Mouse (Mus musculus): ENCODE data around the gene Fgfr2.

Gene Fgfr2

DNA sequence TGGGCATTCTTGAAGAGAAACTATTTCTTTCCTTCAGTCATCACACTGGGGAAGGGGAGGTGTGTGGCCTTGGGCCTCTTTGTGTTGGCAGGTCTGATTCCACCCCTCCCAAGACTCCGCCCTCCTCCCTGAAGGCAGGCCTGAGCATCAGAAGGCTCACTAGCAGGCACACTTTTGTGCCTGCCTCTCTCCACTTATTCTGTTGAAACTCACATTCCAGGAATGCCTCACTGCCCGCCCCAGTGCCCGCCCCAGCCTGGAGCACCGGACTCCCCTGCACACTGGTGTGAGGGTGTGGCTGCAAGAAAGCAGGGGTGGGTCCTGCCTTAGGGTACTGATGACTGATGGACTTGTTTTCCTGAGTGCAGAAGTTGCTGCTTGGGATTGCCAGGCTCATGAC lies 2140.8 kb downstream of the Fgfr2 start:
- no peak for DNase-seq

DNA sequence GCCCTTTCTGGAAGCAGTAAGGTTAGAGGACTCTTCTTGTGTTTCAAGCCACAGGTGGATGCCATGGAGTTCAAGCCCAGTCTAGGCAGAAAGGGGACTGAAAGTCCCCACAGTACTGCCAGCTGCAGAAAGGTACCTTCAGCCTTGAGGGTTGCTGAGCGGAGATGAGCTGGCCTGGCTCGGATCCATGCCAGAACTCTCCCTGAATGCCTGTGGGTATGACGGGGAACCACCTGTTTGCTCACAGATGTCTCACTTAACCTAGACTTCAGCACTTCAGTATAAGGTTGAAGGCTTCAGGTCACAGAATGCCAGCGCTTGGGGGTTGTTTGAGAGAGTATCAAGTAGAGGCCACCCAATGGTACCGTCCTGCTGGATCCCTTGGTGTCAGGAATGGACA lies 2143.0 kb downstream of the Fgfr2 start:
- no peak for DNase-seq

DNA sequence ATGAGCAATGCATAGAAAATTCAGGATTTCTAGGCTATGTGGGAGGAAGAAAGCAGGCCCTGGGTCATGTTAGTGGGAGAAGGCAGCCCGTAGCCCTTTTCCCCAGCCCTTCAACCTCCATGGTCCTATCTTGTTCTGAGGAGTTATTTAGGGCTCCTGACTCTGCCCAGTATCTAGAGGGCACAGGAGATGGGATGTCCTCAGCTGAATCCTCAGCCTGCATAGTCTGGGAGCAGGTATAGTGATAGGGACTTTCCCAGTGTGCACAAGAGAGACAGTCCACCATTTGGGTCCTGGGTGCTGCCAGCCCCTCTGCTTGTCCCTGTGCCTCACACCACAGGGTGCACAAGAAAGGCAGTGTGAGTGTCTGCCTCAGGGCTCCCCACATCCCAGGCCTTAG lies 2144.6 kb downstream of the Fgfr2 start:
- no peak for DNase-seq

DNA sequence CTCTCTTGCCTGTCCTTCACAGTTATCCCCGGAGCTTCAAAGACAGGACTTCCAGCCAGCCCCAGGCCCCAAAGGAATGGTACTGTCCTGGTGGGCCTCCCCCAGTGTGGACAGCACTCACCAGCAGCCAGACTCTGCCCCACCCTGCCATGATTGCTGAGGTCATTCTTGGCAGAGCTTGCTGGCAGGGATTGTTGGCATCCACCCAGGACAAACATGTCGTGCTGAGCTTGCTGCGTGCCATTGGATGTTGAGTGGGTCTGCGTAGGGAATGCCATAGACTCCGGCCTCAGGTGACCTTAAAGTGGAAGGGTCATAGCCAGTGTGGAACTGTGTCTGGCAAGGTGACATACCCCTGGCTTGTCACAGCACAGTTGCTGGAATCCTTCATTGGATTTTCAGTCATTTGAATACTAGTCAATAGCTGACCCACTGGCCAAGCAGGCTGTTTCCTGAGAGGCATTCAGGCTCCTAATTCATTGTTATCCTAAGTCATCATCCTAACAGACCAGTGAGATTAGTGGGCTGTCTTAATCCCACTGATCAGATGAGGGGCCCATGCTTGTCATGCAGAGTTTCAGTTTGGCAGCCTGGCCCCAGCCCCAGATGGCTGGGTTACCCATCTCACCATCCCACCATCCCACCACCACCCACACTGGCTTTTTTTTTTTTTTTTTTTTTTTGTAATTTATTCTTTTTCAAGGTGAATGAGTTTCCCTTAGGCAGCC lies 2145.2 kb downstream of the Fgfr2 start:
- peak; percentile 80 for DNase-seq

DNA sequence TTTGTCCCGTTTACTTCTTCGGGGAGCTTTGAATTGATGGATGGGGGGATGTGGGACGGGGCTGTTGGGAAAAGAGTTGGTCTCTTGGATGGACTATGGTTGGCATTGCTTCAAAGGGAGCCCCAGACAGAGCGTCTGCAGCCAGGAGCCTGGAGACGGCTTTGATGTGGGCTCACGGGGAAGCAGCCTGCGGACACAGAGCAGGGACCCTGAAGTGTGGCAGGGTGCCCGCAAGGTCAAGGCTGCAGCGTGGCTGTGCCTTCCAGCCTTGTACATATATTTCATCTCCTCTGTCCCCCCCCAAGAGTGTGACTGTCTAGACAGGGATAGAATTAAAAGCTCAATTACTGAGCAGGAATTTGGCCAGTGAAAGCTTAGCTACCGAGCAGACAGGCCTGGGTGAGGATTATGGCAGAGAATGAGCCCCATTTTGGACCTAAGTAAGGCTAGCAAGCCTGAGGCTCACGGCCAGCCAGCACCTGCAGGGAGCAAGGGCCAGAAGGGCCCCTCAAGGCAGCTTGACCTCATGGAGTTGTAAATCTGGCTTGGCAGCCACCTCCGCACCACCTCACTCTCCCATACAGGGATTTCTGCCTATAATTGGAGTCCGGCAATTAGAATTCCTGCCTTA lies 2146.7 kb downstream of the Fgfr2 start:
- no peak for DNase-seq

DNA sequence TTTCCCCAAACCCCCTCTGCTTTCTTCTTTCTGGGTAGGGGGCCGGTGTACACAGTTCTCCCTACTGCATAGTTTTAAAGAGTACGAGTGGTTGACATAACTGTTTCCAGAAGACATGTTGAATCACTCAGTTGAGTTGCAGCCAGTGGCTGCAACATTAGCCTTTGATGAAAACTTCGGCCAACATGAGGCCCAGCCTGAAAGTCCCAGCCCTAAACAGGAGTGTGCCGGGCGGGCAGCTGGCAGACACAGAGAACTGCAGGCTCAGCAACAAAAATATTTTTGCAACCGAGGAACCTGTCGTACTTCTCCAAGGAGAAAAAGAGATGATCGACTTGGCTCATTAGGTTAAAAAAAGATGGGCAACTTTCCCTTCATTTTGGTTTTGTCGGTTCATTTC lies 2150.4 kb downstream of the Fgfr2 start:
- DNase-seq = no peak

DNA sequence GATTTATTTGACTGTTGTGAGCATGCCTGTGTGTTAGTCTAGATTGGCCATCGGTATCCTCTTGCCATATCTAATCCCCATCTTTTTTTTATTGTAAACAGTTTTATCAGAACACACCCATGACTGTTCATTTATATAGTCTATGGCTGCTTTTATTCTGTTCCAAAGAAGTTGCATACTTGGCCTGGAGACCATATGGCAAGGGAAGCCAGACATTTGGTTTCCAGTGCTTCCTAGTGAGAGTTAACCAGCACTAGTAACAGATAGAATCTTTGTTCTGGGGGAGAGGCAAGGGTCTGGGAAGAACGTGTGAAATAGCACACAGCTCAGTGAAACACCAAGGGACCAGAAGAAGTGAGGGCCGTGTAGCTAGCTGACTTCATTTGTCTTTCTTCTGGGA lies 2153.6 kb downstream of the Fgfr2 start:
- DNase-seq = no peak

DNA sequence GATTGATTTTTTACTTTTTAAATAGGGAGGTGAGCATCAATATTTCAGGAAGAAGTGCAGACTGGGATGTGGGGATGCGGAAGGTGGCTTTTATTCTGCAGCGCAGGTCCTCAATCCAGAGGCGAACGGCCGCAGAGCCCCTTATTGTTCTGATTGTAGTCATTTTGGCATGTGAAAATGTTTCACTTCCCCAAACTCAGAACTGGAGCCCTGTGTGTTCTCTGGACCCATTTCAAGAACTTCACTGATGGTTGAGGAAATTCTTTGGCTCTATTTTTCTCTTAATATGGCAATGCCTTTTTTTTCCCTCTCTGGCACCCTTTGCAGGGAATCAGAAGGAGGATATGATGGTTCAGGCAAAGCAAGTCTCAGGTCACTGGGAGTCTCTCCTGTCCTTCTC lies 2154.1 kb downstream of the Fgfr2 start:
- DNase-seq = no peak

DNA sequence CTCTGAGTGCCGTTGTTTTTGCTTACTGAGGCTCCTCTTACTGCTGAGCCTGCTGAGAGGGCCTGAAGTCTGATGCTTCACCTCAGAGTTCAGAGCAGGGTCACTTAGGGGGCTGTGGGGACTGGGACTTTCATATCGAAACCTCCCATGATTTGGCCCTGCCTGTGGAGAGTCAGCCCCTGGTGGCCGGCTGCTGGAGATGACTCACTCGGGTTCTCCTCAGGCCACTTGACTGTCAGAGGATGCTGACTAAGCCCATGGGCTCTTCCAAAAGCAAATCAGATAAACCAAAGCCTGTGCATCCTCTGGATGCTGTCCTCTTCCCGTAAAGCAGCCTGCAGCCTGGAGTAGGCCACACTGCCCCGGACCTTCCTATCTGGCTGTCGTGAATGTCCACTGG lies 2154.6 kb downstream of the Fgfr2 start:
- no peak for DNase-seq

DNA sequence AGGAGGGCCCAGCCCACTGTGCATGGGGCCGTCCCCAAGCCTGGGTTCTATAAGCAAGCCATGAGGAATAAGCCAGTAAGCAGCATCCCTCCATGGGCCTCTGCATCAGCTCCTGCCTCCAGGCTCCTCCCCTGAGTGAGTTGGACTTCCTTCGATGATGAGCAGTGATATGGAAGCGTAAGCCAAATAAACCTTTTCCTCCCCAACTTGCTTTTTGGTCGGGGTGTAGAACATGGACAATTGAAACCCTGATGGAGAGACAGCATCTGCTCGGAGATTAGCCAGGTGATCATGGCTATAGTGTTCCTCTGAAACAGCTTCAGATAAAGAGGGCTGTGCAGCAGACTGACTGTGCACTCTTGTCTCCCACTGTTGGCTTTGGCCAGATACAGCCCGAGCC lies 2155.2 kb downstream of the Fgfr2 start:
- no peak for DNase-seq

DNA sequence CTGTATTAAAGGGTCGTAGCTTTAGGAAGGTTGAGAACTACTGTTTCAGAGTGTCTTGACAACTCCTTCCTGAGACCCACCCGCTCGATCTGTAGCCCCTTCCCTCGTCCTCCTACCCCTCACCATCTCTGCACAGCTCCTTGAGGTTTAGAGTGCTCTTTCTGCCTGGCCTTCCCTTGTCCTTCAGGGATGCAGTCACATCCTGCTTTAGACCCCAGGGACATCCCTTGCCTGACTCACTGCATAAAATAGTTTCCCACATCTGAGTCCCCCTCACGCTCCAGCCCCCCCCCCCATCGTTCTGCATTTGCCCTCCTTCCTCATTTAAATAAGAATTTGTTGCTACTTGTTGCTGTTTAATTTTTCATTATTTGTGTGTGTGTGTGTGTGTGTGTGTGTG lies 2156.3 kb downstream of the Fgfr2 start:
- no peak for DNase-seq

DNA sequence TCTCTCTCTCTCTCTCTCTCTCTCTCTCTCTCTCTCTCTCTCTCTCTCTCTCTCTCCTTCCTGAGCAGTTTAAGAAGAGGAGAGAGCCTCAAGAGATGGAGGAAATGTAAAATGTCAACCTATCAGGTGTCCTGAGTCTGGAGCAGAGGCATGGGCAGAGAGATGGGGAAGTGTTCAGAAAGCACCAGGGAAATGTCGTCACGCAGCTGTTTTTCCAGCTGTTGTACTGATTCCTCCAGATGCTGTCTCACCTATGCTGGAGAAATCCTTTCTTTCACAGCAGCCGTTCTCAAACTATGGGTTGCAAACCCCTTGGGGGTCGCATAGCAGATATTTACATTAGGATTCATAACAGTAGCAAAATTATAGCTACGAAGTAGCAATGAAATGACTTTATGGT lies 2156.7 kb downstream of the Fgfr2 start:
- DNase-seq = no peak

DNA sequence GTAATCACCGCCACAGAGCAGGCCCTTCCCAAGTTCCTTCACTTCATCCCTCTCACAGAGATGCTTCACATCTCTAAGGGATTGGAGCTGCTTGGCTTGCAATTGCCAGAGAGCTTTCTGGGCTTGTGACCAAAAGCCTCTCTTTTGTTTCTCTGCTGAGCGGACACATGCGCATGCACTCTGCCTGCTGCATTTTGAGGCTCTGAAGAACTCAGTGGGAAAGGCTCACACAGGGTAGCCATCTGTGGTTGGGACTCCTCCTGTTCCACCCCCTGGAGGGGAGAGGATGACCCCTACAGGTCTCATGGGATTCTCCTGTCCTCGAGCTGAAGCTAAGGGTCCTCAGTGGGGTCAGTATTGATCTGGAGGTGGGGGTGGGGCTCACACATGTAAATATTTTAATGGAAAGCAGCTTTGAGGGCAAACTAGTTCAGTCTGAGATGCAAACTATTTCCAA lies 2157.2 kb downstream of the Fgfr2 start:
- DNase-seq = no peak

DNA sequence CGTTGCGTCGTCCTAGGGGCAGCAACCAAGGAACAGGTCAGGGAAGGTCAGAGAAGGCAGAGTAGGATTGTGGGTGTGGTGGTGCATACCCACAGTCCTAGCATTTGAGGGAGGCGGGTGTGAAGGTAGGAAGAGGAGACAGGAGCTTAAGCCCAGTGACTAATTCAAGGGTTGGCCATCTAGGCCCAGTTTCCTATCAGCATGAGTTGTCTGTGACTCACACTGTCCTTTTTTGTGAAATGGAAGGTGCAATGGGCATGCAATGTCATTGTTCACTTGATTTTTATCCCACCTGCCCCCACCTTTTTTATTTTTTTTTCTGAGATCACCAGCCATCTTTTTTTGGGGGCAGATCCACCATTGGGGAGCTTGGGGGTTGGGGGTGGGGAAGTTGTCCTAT lies 2157.8 kb downstream of the Fgfr2 start:
- DNase-seq = no peak

DNA sequence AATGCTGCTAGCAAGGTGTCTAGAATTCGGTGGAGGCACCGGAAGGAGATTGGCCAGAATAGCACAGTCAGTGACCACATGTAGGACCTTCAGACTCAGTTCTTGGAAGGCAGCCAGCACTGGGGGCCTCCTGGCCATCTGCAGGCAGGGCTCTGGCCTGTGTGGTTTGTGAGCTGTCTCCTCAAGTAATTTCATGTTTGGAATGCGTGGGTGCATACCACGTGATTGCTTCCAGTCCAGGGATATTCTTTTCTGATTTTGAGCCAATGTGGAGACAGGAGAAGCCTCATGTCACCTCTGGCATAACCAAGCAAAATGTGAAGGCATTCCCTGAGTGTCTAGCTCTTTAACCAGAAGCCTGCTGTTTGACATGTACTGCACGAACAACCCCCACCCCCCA lies 2158.5 kb downstream of the Fgfr2 start:
- DNase-seq = peak; percentile 54

DNA sequence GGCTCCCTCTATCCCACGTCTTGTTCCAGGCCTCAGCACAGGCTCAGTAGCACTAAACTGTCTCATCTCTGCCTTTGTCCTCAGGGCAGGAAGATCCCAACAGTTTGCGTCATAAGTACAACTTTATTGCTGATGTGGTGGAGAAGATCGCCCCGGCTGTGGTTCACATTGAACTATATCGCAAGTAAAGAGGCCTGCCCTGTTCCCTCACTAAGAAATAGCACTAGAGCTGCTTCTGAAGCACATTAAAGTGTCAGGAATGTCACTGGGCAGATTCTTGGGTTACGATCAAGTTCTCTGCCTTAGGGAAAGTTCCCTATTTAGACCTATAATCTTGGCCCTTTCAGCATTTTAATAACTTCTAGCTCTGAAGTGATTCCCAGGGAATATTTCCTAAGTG lies 2161.7 kb downstream of the Fgfr2 start:
- no peak for DNase-seq

DNA sequence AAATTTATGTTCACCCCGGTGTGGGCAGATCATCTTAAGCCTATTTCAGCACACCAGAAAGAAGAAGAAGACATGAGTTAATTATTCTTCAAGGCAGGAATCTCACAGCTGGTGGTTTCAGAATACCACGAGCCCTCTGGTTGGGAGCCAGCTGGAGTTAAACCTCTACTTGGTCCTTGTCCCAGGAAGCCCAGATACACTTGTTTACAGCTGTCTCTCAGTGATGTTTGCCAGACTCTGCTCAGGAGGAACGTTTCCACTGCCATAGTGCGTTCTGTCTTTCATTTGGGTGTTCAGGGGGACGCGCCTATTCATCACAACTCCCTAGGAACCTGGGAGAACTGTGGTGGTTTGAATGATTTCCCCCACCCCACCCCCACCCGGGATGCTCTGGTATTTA lies 2163.3 kb downstream of the Fgfr2 start:
- DNase-seq = no peak

DNA sequence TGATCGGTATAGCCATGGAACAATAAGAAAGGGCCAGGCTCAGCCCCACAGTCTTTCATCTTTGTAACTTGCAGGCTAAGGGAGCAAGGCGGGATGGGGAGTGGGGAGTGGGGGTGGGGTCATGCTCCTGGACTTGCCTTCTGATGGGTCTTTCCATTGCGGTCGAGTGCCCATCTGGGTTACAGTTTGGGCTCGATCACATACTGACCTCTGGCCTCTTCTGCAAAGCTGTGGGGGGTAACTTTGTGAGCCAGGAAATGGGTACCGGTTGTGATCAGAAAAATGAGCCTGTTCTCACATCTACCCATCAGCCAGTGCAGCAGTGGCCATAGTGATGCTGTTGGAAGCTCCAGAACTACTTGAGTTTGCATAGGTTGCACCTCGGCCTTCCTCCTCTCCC lies 2164.6 kb downstream of the Fgfr2 start:
- no peak for DNase-seq

DNA sequence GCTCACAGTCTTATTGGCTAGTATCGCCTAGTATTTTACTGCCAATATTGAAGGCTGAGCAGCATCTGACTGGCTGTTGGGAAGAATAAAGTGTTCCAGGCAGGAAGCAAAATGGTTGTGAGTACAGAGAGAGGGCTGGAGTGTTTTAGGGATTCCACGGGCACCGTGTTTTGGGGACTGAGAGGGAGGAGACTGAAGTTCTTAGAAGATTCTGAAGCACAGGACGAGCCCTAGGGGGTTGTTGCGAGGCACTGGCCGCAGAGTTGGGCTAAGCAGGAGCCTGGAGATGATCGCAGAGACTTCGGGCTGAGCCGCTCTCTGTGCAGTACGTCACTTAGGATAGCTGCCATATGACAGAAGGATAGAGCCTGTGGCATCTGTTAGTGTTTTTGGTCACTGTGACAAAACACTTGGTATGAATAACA lies 2169.0 kb downstream of the Fgfr2 start:
- peak; percentile 47 for DNase-seq

DNA sequence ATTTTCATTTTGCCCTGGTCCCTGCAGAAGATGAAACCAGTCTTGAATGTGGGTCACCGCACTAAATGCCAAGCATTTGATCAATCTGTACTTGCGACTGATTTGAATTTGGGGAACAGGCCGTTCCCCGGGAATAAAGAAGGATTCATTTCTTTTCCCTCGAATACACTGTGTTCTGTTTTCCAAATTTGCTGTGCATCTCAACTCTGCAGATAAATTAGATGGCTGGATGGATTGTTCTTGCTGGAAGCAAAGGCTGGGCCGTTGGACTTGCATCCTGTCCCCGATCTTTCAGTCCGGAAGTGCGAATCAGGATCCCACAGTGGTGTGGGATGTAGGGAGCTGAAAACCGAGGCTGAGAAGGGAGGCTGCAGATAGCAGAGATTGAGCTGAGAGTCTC lies 2169.8 kb downstream of the Fgfr2 start:
- DNase-seq = no peak

DNA sequence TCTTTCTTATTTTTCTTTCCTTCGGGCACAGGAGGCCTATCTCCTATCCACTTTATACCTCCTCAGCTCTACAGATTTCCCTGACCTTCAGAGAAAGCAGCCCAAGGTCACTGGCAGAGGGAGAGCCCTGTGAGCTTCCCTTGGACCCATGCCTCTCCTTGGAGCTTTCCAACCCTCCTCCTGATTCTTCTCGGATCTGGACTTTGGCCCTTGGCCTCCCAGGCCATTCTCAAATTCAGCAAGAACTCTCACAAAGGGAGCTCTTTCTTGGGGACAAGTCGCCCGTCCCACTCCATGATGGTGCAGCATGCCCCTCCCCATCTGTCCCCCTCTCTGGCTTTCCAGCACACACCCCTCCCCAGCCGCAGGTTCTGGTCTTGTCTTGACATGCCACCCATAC lies 2172.1 kb downstream of the Fgfr2 start:
- DNase-seq = no peak

DNA sequence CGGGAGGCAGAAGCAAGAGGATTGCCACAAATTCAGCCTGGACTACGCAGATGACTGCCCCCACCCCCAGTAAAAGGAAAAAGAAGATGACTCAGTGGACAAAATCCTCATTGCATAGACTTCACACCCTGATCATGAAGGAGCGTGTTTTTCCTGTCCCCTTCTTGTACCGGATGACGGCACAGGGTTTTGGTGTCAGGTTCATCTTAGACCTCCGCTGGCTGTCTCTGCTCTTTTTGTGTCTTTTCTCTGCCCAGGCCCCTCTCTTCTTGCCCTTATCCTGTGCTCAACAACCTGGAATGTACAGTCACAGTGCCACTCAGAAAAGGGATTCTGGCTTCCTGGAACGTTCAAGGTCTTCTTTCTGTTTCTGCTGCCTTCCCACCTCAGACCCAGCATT lies 2172.7 kb downstream of the Fgfr2 start:
- DNase-seq = no peak

DNA sequence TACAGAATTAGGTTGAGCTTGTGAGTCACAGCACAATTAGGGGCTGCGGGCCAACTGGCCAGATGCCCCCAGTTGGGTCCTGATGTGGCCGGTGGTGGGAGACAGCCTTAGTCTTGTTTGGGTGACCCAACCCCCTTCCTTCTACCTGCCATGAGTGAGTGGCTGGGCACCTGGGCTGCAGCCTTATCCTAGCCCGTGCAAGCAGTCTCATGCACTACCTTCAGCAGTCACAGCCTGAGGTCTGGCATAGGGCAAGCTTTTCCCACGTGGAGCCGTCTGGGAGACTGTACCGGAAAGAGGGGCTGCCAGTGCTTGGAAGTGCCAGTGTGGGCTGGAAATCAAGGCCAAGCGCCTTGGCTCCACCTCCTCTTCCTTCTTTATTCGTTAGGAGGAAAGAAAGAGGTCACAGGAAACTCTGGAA lies 2173.8 kb downstream of the Fgfr2 start:
- DNase-seq = peak; percentile 51

DNA sequence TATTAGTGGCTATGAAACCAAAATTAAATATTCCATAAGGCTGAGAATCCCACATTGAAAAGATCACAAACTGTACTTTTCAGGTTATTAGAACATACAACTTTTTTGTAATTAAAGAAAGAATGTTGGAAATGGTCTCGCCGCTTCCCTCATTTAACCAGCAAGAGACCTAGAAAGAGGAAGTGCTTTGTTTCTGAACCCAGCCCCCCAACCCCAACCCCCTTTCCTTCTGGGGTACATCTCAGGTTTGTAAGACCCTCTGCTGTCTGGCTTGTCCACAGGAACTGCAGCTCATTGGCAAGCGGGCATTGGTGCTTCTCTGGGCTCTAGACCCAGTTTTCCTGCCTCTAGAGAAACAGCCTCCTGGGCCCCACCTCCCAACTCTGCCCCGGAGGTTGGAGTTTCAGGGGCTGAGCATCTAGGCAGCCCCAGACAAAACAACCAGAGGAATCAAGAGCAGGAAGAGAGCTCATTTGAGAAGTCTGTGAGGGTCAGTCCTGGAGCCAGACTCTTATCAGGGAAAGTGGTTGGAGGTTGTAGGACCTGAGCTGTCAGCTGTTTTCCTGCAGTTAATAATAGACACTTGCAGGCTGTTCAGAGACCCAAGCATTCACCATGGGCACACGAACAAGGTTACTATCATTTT lies 2174.5 kb downstream of the Fgfr2 start:
- no peak for DNase-seq

Data from cerebellum, adult 11 months (tissue).